Mouse (Mus musculus) gastrocnemius, adult 2 months (tissue): ENCODE results near the gene Tbl1x. TPM values are rescaled to one million over a fixed set of nuclear protein-coding genes. Genes with fewer than 3 reads are reported as not detected.

Source experiments
- DNase-seq: peaks from one replicate; pipeline ENCODE4 v3.0.0; 2022
- H3K27ac ChIP-seq: fragments of 200-600 bp; 2 replicates; pipeline ENCODE4 v1.8.1; 2022; ENCODE audit warnings: mild to moderate bottlenecking
- H3K4me3 ChIP-seq: fragments of 200-600 bp; 2 replicates; pipeline ENCODE4 v1.8.1; 2022; ENCODE audit warnings: mild to moderate bottlenecking, moderate library complexity
- CTCF ChIP-seq: fragments of 200-600 bp; IDR thresholded peaks from 2 replicates; pipeline ENCODE4 v1.8.1; 2022; ENCODE audit warnings: antibody characterized with exemption, mild to moderate bottlenecking, moderate library complexity
- intact Hi-C: fragments of 180-260 bp; cut with DNase I; formaldehyde crosslinking; loops from one replicate; pipeline ENCODE4 v1.15.1; 2025
- long read RNA-seq, 2 experiments: library from polyadenylated mRNA; stranded (forward); transcript quantifications; one replicate each; pipeline ENCODE4 v2.0.0; 2021
- total RNA-seq, 2 experiments: library from RNA; stranded (reverse); gene quantifications; 2 replicates each; pipeline ENCODE4 v1.2.3; 2021

Tbl1x gene
- total RNA-seq, result 10 to 100 TPM in 1 of 2 experiments, 1 to 10 TPM in 1; 9.7 to 12.5 TPM
- long read RNA-seq, experiment 1, full-length matches to known transcripts, result 7 of 11 reads
- long read RNA-seq, experiment 1, partial matches to known transcripts, result 1 of 11 reads
- long read RNA-seq, experiment 1, other reads (novel, unspliced or antisense), result 3 of 11 reads
- long read RNA-seq, experiment 2, full-length matches to known transcripts, result 1 of 3 reads
- long read RNA-seq, experiment 2, partial matches to known transcripts, result 0 of 3 reads
- long read RNA-seq, experiment 2, other reads (novel, unspliced or antisense), result 2 of 3 reads

DNA sequence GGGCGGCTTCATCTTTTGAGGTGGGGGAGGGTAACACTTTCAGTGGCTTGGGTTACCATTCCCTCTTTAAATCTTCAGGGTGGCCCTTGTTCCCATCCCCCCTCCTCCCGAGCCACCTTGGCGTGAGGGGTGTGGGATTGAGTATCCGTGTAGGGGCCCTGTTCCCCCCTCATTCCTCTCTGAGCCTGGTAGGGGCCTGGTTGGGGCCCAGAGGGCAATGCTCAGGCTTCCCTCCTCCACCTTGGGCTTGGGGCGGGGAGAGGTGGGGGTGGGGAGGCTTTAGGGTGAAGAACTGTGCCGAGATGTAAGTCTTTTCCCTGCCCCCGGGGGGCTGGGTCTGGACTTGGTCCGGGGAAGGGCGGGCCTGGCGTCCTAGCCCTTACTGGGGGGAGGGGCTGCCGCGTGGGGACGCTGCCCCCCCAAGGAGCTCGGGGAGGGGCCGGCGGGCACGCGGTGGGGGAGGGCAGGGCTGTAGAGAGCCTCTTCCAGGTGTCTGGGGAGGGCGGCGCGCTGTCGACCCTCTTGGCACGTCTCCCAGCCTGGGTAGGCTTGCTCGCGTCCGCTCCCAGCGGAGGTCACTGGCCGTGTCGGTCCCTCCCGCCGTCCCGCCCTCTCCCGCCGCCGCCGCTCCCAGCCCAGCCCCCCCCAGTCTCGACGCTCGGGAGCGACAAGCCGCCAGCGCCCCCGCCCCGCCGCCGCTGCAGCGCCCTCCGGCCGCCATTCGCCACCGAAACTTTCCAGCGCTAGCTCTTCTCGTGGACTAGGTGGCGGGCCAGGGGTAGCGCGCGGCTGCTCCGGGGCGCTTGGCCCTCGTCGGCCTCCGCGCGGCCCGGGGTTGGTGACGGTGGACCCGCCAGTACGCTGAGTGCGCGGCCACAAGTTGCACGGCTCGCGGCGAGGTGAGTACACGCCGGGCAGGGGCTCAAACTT lies at the start of gene Tbl1x:
Gene Tbl1x, plus strand, starts transcription at position 643 of the 930 bp plus-strand sequence.
- peak; percentile 47 for TF ChIP-seq CTCF
- peak within 1 kb of the TSS; percentile 94 for H3K27ac ChIP-seq
- peak within 1 kb of the TSS; percentile 90 for H3K4me3 ChIP-seq
- intact Hi-C loops, result loop anchor here (2.0 to 5.0 kb wide), 2 partner anchors 72 to 128 kb away; no protein-coding TSS in a partner anchor
- DNase-seq, result peak; percentile 87

DNA sequence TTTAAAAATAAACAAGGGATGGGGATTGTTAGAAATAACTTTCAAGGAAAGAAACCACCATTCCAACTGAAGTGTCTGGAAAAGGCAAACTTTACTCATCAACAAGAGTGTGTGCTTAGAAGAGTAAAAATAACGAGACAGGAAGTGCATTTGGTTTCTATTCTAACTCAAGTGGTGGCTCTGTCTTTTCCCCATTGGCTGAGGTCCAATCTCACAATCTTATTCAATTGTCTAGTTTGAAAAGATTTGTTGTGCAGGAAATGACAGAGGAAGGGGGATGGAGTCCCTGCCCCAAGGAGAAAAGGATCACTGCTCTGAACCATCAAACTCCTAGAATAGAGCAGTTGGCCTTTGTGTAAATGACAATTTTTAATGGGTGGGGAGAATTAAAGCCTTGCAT lies 41.6 kb upstream of the Tbl1x start:
- Histone ChIP-seq H3K27ac (no peak overlapping the region), H3K4me3 (no peak overlapping the region)
- intact Hi-C loops, result no loop called here
- TF ChIP-seq CTCF, result no peak
- DNase-seq, result no peak

DNA sequence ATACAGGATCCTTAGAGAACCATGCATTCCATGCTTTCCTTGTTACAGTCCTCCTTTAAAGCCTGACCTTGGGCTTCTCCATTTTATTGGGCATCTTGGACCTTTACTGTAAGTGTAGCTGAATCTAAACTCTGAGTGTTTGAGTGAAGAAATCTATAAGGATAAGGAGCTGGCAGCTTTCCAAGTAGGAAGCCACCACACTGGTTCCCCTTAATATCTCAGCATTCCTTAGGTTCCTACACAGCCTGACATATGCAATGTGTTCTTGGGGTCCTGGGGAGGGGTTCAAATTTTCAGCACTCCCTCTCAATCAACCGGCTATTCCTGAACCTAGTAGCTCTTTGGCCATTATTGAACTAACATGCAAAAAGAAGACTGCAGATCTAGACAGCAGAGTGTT lies 38.0 kb upstream of the Tbl1x start:
- intact Hi-C loops, result no loop called here
- H3K27ac ChIP-seq, result no peak overlapping the region
- TF ChIP-seq CTCF, result no peak
- DNase-seq, result no peak
- no peak overlapping the region for H3K4me3 ChIP-seq

DNA sequence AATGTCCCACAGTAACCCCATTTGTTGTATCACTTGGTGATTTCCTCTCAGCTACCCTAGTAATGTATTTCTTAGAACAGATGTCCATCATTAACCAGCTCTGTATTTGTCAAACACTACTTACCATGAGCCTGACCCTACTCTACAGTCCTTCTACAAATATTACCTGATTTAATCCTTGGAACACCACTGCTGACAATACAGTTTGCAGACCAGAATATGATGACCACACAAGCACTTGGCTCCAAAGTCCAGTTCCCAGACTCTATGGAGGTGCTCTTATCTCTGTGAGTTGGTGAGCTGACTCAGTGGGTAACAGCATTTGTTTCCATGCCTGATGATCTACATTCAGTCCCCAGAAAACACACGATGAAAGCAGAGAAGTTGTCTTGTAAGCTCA lies 37.3 kb upstream of the Tbl1x start:
- Histone ChIP-seq H3K27ac (no peak overlapping the region), H3K4me3 (no peak overlapping the region)
- TF ChIP-seq CTCF, result no peak
- no peak for DNase-seq
- intact Hi-C loops, result no loop called here

DNA sequence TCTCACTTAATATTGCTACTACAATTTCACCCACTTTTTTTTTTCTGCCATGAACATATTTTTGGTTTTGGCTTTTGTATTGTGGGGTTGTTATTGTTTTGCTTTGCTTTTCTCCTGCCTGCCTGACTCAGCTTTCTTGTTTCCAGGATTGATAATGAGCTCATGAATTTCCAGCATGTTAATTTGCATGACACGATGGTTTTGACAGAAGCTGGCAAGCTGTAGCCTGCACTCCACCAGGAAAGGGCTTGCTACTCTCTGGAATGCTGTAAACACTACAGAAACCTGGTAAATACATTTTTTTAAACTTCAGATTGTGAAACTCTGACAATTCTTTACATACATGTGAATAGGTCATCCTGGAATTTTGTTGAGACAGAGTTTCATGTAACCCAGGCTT lies 36.3 kb upstream of the Tbl1x start:
- intact Hi-C loops, result no loop called here
- H3K27ac ChIP-seq, result no peak overlapping the region
- no peak for DNase-seq
- no peak for TF ChIP-seq CTCF
- no peak overlapping the region for H3K4me3 ChIP-seq

DNA sequence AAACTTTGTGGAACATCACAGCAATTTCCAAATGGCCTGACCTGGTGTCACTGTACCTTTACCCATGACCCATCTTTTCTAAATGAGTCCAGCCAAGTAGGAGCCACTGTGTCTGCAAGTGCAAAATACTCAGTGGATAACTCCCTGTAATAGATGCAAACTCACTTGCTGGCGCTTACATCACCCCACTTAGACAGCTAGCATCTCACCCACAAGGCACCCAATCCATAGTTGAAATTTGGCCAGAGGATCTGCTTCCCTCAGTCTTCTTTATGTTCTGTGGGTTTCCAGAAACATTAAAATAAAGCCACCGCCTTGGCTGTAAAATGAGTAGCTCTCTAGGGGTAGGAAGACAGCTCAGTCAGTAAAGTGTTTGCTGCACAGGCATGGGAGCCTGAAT lies 33.3 kb upstream of the Tbl1x start:
- no peak for DNase-seq
- no peak overlapping the region for H3K27ac ChIP-seq
- intact Hi-C loops, result no loop called here
- H3K4me3 ChIP-seq, result no peak overlapping the region
- no peak for TF ChIP-seq CTCF

DNA sequence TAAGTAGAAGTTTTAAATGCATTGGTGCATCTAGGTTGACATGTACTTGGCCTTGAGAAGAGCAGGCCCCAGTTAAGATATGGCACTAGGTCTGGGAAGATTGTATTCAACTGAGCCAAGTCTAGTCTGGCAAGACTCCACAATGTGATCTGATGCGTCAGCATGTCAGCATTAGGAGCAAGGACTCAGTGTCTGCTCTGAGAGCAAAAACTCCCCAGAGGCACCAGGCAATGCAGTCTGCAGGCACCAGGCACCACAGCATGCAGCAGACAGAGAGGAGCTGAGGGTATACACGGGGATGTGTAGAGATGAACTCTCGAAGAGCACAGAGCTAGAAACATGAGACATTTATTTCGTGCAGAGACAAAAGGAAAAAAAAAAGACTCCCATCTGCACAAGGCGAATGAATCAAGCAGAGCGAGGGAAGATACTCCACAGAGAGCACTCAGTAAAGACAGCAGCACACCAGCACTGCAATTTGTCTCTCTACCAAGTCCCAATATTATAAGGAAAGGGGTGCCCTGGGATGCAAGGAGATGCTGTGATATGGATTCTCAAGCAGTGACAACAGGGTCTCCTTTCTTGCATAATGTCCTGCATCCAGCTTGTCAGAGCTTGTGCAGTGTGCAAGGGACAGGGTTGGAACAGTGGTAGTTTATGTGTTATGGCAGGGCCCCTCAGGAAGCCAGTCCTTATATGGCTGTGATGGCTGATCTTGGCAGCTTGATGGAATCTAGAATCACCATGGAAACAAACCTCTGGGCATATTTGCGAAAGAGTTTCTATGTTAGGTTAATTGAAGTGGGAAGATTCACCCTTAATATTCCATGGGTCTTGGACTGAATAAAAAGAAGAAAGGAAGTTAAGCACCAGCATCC lies 22.7 kb upstream of the Tbl1x start:
- no peak for TF ChIP-seq CTCF
- DNase-seq, result peak; percentile 33
- Histone ChIP-seq H3K4me3 (no peak overlapping the region), H3K27ac (no peak overlapping the region)
- intact Hi-C loops, result no loop called here

DNA sequence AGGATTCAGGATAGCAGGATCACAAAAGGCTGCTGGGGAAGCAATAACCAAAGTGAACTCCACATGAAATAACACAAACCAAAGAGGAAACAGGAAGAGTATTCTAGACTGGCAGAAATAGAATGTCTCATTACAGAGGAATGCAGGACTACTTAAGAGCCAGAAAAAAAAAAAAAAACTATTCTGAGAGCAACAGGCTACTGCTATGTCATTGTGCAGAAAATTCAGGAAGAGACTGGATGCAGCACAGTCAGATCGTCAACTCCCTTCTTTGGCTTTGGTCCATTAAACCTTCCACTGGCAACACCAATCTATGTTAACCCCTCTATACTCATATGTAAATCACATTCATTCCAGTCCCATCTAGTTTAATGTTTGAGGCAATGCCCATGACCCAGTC lies 20.7 kb upstream of the Tbl1x start:
- TF ChIP-seq CTCF, result no peak
- Histone ChIP-seq H3K27ac (no peak overlapping the region), H3K4me3 (no peak overlapping the region)
- no peak for DNase-seq
- intact Hi-C loops, result no loop called here

DNA sequence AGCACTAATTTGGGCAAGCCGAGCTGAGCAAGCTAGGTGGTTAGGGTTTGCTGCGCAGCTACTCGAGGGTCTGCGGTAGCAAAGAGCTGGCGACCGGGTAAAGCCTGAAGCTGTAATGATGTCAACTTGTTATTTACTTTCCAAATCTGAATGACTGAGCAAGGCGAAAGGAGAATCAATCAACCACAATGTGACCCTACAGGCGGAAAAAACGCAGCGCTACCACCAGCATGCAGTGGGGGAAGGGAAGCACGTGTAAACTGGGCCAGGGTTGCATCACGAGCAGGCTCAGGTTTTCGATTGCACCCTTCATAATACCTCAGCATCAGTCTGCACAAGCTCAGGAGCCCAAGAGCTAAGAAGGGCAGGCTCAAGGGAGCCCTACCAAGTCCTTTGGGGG lies 1.7 kb upstream of the Tbl1x start:
- intact Hi-C loops, result loop anchor here (1.0 to 10.0 kb wide), 3 partner anchors 76 to 288 kb away; partner anchors contain the start of gene Prkx
- peak; percentile 87 for DNase-seq
- TF ChIP-seq CTCF, result no peak
- Histone ChIP-seq H3K27ac (peak overlapping the region; percentile 94), H3K4me3 (peak overlapping the region; percentile 90)

DNA sequence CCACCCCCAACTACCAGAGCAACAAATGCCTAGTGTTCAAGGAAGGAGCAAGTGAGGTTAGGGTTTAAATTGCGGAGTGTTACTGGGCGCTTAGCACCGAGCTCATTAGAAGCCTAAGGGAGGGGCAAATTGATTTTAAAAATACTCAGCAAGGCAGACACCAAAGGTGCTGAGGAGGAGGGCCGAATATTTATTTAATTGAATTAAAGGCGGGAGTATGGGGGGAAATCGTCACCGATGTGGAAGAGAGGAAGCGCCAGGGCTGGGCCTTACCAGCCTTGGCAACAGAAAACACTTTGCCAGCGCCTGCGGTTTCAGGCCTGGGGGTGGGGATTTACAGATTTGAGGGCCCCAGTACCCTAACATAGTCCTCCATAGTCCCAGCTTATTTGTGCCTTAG lies 1.0 kb upstream of the Tbl1x start:
- Histone ChIP-seq H3K4me3 (peak overlapping the region; percentile 90), H3K27ac (peak overlapping the region; percentile 94)
- TF ChIP-seq CTCF, result no peak
- intact Hi-C loops, result loop anchor here (1.0 to 10.0 kb wide), 5 partner anchors 73 to 288 kb away; partner anchors contain the start of gene Prkx
- DNase-seq, result peak; percentile 31

DNA sequence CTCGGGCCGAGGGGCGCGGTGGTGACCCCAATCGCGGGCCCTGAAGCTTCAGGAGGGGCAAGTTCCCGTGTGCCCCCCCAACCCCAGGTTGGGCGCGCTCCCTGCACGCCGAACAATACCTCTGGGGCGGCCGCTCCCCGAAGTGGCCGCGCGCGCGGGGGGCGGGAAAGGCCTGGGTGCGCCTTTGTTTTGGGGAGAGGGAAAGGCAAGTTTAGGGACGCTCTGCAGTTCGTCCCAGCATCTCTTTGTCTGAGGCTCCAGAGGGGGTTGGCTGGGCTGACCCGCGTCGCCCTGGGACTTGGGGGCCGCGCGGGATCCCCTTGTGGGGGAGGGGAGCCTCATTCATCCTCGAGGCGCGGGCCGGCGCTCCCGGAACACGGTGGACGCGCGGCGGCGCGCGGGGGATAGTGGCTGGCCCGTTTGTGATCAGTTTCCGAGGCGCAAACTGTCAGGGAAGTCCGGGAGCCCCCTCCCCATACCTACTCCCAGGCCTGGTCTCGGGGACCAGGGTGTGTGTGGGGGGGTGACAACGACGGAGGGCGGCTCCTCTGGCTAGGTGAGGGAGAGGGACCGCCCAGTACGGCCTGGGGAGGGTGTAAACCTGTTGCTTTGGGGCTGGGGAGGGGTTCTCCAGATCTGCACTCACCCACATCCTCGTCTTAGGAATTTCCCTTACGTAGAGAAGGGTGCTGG lies 634 bp downstream of the Tbl1x start:
- peak; percentile 51 for DNase-seq
- Histone ChIP-seq H3K27ac (peak overlapping the region; percentile 94), H3K4me3 (peak overlapping the region; percentile 90)
- TF ChIP-seq CTCF, result no peak
- intact Hi-C loops, result loop anchor here (2.0 to 5.0 kb wide), 2 partner anchors 71 to 127 kb away; no protein-coding TSS in a partner anchor
